Mouse (Mus musculus): ENCODE results near the gene Kalrn. TPM values are rescaled to one million over a fixed set of nuclear protein-coding genes. Genes with fewer than 3 reads are reported as not detected.
"Not testable (repeated sequence)": the region's sequence is repeated elsewhere in the genome, so short reads cannot be mapped to it uniquely, and the experiment has no call there.

The Kalrn gene
- polyA plus RNA-seq, 1 experiment from 2014 or later, result 11.0 TPM

- H3K4me3 ChIP-seq, result no peak overlapping the region
- no peak for DNase-seq (ENCODE audit: extremely low spot score, low spot score)
- H3K27me3 ChIP-seq (ENCODE audit: poor library complexity, severe bottlenecking), result no peaks in the 10 kb centered on the region
- no peaks in the 10 kb centered on the region for H3K4me1 ChIP-seq
- 92% methylated on average over 9 of the region's 9 CpGs for WGBS
- peaks cover 52% of the 10 kb centered on the region for H3K36me3 ChIP-seq (replicated peaks)
- H3K9me3 ChIP-seq, result no peaks in the 10 kb centered on the region
- H3K27ac ChIP-seq, result no peak overlapping the region; the same call in 1 of the 2 replicates
Observed at GRCm38 (mm10) chr16:34307458-34307857, 265.9 kb downstream of the Kalrn start.

DNA sequence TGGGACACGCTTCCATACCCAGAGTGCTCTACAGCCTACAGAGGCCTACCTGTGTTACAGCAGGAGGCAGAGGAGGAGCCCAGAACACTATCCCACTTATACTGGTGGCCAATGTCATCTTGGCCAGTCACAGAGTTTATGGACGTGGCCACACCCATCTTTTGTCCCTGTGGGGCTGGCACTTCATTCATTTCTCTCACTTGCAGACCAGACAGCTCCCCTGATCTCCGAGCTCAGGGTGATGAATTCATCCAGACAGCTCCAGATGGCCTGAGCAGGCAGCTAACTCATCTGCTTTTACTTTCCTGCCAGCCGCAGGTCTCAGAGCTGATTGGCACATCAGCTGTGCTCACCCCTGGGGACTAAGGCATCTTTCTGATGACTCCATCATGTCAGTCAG, 267.7 kb downstream of the Kalrn start:
- H3K4me3 ChIP-seq, result no peak overlapping the region
- 77% methylated on average over 4 of the region's 4 CpGs for WGBS
- H3K27ac ChIP-seq, result no peak overlapping the region
- no peak for DNase-seq (ENCODE audit: extremely low spot score, low spot score)
- H3K27me3 ChIP-seq (ENCODE audit: poor library complexity, severe bottlenecking), result no peaks in the 10 kb centered on the region
- H3K36me3 ChIP-seq (replicated peaks), result peaks cover 52% of the 10 kb centered on the region
- H3K9me3 ChIP-seq, result no peaks in the 10 kb centered on the region
- H3K4me1 ChIP-seq, result no peaks in the 10 kb centered on the region

GRCm38 (mm10) chr16:34303818-34304217, 269.5 kb downstream of the Kalrn start:
- not testable (repeated sequence) for H3K27me3 ChIP-seq (ENCODE audit: poor library complexity, severe bottlenecking); H3K27ac ChIP-seq; H3K9me3 ChIP-seq; H3K4me3 ChIP-seq; DNase-seq (ENCODE audit: extremely low spot score, low spot score); H3K4me1 ChIP-seq
- 85% methylated on average over 4 of the region's 4 CpGs for WGBS
- peaks cover 39% of the 10 kb centered on the region for H3K36me3 ChIP-seq (replicated peaks)

DNA sequence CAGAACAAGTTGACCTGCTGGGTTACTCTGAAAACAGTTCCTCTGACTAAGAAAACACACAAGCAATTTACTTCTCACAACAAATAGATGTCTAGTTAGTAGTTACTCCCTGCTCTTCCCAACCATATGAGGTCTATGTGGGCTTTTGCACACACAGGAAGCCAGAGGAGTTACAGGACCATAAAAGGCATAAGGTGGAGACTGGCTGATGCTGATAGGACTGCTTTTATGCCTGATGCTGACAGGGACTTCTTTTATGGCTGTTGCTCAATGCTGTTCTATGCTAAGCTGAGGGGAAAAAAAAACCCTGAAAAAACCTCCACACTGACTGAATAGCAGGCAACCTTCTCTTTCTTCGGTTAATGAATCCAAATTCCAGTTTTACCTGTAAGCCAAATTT, 270.8 kb downstream of the Kalrn start:
- Histone ChIP-seq H3K4me3 (no peak overlapping the region), H3K27ac (no peak overlapping the region), H3K9me3 (no peaks in the 10 kb centered on the region), H3K36me3 (replicated peaks) (peaks cover 27% of the 10 kb centered on the region), H3K27me3 (ENCODE audit: poor library complexity, severe bottlenecking) (no peaks in the 10 kb centered on the region), H3K4me1 (peaks cover 8% of the 10 kb centered on the region)
- DNase-seq (ENCODE audit: extremely low spot score, low spot score), result no peak
- whole genome bisulfite sequencing, result 91% methylated on average over 1 of the region's 1 CpGs

DNA sequence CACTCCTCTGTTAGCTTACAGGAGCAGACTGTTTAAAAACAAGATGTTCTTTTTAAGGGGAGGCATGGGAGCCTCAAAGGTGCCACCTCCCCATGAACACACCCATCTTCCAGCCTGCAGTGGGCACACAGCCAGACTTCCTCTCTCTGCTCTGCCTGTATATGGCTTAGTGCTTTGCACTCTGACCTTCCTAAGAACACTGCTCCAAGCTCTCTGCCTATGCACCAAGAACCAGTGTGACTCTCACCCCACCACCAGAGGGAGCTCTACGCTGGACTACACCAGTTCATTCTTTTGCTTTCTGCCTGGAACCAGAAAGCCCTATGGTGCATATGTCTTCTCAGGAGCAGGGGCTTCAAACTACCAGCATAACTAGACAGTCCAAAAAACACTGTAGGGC, 271.3 kb downstream of the Kalrn start:
- Histone ChIP-seq H3K9me3 (no peaks in the 10 kb centered on the region), H3K4me1 (peaks cover 8% of the 10 kb centered on the region), H3K36me3 (replicated peaks) (peaks cover 23% of the 10 kb centered on the region), H3K4me3 (no peak overlapping the region), H3K27ac (no peak overlapping the region), H3K27me3 (ENCODE audit: poor library complexity, severe bottlenecking) (no peaks in the 10 kb centered on the region)
- DNase-seq (ENCODE audit: extremely low spot score, low spot score), result no peak
- 91% methylated on average over 1 of the region's 1 CpGs for WGBS

GRCm38 (mm10) chr16:34299226-34299625, 274.1 kb downstream of the Kalrn start:
- H3K27me3 ChIP-seq (ENCODE audit: poor library complexity, severe bottlenecking), result no peaks in the 10 kb centered on the region
- no peak for DNase-seq (ENCODE audit: extremely low spot score, low spot score)
- no peak overlapping the region for H3K27ac ChIP-seq
- WGBS, result 85% methylated on average over 2 of the region's 2 CpGs
- H3K4me3 ChIP-seq, result no peak overlapping the region
- peaks cover 8% of the 10 kb centered on the region for H3K4me1 ChIP-seq
- H3K9me3 ChIP-seq, result no peaks in the 10 kb centered on the region
- peaks cover 6% of the 10 kb centered on the region; the same call in 1 of the 2 replicates for H3K36me3 ChIP-seq (replicated peaks)

GRCm38 (mm10) chr16:34297911-34298682, 275.2 kb downstream of the Kalrn start:
- peaks cover 8% of the 10 kb centered on the region for H3K4me1 ChIP-seq
- no peak for DNase-seq (ENCODE audit: extremely low spot score, low spot score)
- H3K27me3 ChIP-seq (ENCODE audit: poor library complexity, severe bottlenecking), result no peaks in the 10 kb centered on the region
- no peak overlapping the region for H3K4me3 ChIP-seq
- no peak overlapping the region for H3K27ac ChIP-seq
- H3K9me3 ChIP-seq, result no peaks in the 10 kb centered on the region
- WGBS, result 70% methylated on average over 5 of the region's 5 CpGs
- H3K36me3 ChIP-seq (replicated peaks), result peaks cover 12% of the 10 kb centered on the region; the same call in 1 of the 2 replicates

GRCm38 (mm10) chr16:34294568-34294967, 278.8 kb downstream of the Kalrn start:
- Histone ChIP-seq H3K27me3 (ENCODE audit: poor library complexity, severe bottlenecking) (no peaks in the 10 kb centered on the region), H3K36me3 (replicated peaks) (peaks cover 23% of the 10 kb centered on the region), H3K4me1 (peaks cover 9% of the 10 kb centered on the region), H3K27ac (no peak overlapping the region), H3K4me3 (no peak overlapping the region), H3K9me3 (no peaks in the 10 kb centered on the region)
- no peak for DNase-seq (ENCODE audit: extremely low spot score, low spot score)
- WGBS, result 83% methylated on average over 6 of the region's 6 CpGs

DNA sequence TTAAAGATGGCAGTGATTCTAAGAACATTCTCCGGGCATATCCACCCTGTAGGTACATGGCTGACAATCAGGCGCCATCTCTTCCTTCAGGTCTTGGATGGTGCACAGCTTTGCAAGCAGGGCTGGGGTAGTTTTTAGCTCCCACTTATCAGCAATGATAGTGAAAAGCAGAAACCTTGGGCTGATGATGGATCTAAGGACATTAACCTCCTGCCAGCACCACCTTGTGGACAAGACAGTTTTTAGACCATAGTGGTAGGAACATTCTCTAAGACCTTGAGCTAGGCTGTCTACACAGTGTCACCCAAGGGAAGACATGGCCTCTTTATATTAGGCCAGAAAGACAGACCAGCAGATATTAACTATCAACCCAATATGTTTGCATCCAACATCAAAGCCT, 279.7 kb downstream of the Kalrn start:
- Histone ChIP-seq H3K27ac (no peak overlapping the region), H3K27me3 (ENCODE audit: poor library complexity, severe bottlenecking) (no peaks in the 10 kb centered on the region), H3K4me3 (no peak overlapping the region), H3K9me3 (no peaks in the 10 kb centered on the region), H3K4me1 (peaks cover 13% of the 10 kb centered on the region), H3K36me3 (replicated peaks) (peaks cover 23% of the 10 kb centered on the region)
- DNase-seq (ENCODE audit: extremely low spot score, low spot score), result no peak
- WGBS, result 97% methylated on average over 2 of the region's 2 CpGs

DNA sequence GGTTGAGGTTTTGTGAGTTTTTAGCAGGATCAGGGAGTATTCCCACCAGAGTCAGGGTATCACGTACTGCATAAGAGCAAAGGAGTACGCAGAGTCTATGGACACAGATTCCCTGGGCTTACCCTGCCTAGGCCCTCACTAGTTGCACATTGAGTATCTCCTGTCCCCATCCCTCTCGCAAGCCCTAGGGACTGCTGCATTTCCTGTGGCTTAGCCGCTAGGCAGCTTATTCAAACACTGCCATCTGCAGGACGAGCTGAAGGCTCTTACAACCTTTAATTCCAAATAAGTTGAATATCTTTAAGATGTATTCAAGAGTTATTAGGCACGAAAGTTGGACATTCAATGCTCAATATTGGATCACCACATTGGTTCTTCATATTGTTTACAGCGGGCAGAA, 283.7 kb downstream of the Kalrn start:
- no peak for DNase-seq (ENCODE audit: extremely low spot score, low spot score)
- Histone ChIP-seq H3K4me3 (no peak overlapping the region), H3K9me3 (no peaks in the 10 kb centered on the region), H3K36me3 (replicated peaks) (peaks cover 23% of the 10 kb centered on the region), H3K4me1 (0 out of 2 replicates have a peak, but pooled peaks cover 5% of the 10 kb centered on the region), H3K27me3 (ENCODE audit: poor library complexity, severe bottlenecking) (no peaks in the 10 kb centered on the region), H3K27ac (no peak overlapping the region)
- WGBS, result 48% methylated on average over 7 of the region's 7 CpGs

GRCm38 (mm10) chr16:34282026-34282425, 291.3 kb downstream of the Kalrn start:
- peaks cover 7% of the 10 kb centered on the region for H3K4me1 ChIP-seq
- H3K27ac ChIP-seq, result no peak overlapping the region
- no peak overlapping the region for H3K4me3 ChIP-seq
- no peaks in the 10 kb centered on the region for H3K36me3 ChIP-seq (replicated peaks)
- no peak for DNase-seq (ENCODE audit: extremely low spot score, low spot score)
- H3K9me3 ChIP-seq, result no peaks in the 10 kb centered on the region
- H3K27me3 ChIP-seq (ENCODE audit: poor library complexity, severe bottlenecking), result no peaks in the 10 kb centered on the region
- WGBS, result 92% methylated on average over 8 of the region's 8 CpGs

DNA sequence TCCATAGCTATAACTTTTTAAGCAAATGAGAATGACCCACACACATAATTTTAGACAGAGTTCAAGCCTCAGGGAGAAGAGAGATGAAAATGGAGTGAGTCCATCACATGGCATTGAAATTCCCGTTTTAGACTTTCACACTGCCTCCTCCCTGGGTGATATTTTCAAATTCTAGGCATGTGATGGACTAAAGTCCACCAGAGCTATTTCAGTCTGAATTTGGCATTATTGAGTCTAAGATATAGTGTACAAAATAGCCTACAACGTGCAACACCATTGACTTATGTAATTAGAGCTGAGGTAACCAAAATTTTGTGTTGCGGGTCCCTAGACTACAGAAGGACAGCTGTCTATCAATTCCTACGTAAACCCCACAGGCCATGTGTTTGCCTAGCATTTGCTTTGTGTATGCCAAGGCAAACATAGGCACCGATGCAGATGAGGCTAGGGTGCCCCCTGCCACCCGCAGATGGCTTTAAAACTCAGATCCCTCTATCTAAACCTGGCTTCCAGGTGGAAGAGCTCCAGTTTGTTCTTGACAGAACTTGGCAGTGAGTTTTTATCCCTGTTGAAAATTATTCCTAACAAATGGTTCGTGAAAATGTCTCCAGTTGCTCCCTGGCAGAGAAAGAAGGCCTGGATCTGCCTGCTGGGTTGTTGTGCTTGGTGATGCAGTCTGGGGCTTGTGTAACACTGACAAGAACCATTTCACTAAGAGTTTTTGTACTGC, 293.5 kb downstream of the Kalrn start:
- H3K4me1 ChIP-seq, result peaks cover 7% of the 10 kb centered on the region
- no peak for DNase-seq (ENCODE audit: extremely low spot score, low spot score)

DNA sequence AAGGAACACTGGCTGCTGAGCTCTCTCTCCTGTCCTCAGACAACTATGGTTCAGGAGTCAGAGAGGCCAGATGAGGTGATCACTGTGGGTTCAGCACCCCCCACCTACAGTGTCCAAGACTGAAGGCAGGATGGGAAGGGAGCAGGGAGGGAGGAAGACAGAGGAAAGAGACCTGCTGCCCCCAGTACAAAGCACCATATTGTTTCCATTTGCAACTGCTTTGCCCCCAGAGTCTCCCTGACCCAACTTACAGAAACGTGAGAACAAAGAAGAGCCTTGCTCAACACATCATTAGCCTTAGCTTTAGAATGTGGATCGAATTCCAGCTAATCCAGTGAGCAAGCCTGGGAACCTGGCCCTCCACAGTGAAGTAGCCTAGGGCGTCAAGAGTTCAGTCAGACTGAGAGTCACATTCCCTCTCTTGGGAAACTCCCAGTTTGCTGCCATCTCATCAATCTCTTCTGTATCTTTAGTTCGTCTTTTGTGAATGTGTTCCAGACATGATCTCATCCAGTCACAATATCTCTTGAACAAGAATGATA, 295.0 kb downstream of the Kalrn start:
- Histone ChIP-seq H3K4me1 (peaks cover 7% of the 10 kb centered on the region), H3K4me3 (no peak overlapping the region), H3K36me3 (replicated peaks) (no peaks in the 10 kb centered on the region), H3K27me3 (ENCODE audit: poor library complexity, severe bottlenecking) (no peaks in the 10 kb centered on the region), H3K27ac (peak overlapping the region; percentile 22; the same call in 1 of the 2 replicates), H3K9me3 (no peaks in the 10 kb centered on the region)
- 35% methylated on average over 4 of the region's 4 CpGs for WGBS
- DNase-seq (ENCODE audit: extremely low spot score, low spot score), result no peak

More for the DNA sequence above, 293.5 kb downstream of the Kalrn start:
- Histone ChIP-seq H3K27ac (no peak overlapping the region), H3K9me3 (no peaks in the 10 kb centered on the region), H3K27me3 (ENCODE audit: poor library complexity, severe bottlenecking) (no peaks in the 10 kb centered on the region), H3K4me3 (no peak overlapping the region), H3K36me3 (replicated peaks) (no peaks in the 10 kb centered on the region)
- WGBS, result 90% methylated on average over 7 of the region's 7 CpGs
